Mouse (Mus musculus) CH12.LX (cell line): ENCODE results near the gene Smim6. TPM values are rescaled to one million over a fixed set of nuclear protein-coding genes. Genes with fewer than 3 reads are reported as not detected.

Experiments used
- DNase-seq: peaks from one replicate; pipeline ENCODE4 v3.0.0-alpha.2; 2013; ENCODE audit errors: extremely low read depth
- H3K27ac ChIP-seq: 2 replicates; pipeline ENCODE4 v1.5.1; 2012; ENCODE audit warnings: low read depth, mild to moderate bottlenecking, control low read depth, moderate library complexity; ENCODE audit not compliant: insufficient read depth
- H3K27me3 ChIP-seq: replicated peaks from 2 replicates; pipeline ENCODE3; 2012; ENCODE audit warnings: inconsistent platforms
- H3K36me3 ChIP-seq, 2 experiments: replicated peaks in 1 of 2; 2 replicates each; pipeline versions ENCODE3 to v1.6.1; 2012; ENCODE audit warnings: inconsistent platforms in 1 of 2, low read length in 1 of 2, mild to moderate bottlenecking in 1 of 2, mixed read lengths in 1 of 2, moderate library complexity in 1 of 2; ENCODE audit not compliant: control insufficient read depth in 1 of 2, insufficient read depth in 1 of 2
- H3K4me1 ChIP-seq, 2 experiments: 2 replicates each; pipeline ENCODE4 v1.6.1; 2012; ENCODE audit warnings: inconsistent platforms in 1 of 2, moderate library complexity in 1 of 2; ENCODE audit not compliant: insufficient read depth in 2 of 2, control insufficient read depth in 1 of 2
- H3K4me2 ChIP-seq: 2 replicates; pipeline ENCODE4 v1.6.1; 2012; ENCODE audit warnings: low read depth, mild to moderate bottlenecking, control low read depth; ENCODE audit not compliant: poor library complexity, insufficient read depth, severe bottlenecking
- H3K4me3 ChIP-seq, 3 experiments: fragments of 150-350 bp in 1 of 3; sonication (generic) in 1 of 3; replicated peaks in 1 of 3; 2 replicates each; pipeline versions ENCODE3 to v1.5.1; 2011 to 2012; ENCODE audit warnings: low read depth in 2 of 3, low read length in 2 of 3, mild to moderate bottlenecking in 2 of 3, moderate library complexity in 2 of 3, control low read depth in 1 of 3, improper control_type of control experiment in 1 of 3, inconsistent platforms in 1 of 3, mixed read lengths in 1 of 3; ENCODE audit not compliant: poor library complexity in 1 of 3
- H3K79me2 ChIP-seq: replicated peaks from 2 replicates; pipeline ENCODE4 v1.6.1; 2012; ENCODE audit warnings: mild to moderate bottlenecking, moderate library complexity; ENCODE audit not compliant: control insufficient read depth, poor library complexity, insufficient read depth, severe bottlenecking; ENCODE audit errors: extremely low read depth
- H3K9ac ChIP-seq: 2 replicates; pipeline ENCODE4 v1.6.1; 2012; ENCODE audit warnings: low read depth, mild to moderate bottlenecking, control low read depth, moderate library complexity; ENCODE audit not compliant: insufficient read depth
- H3K9me3 ChIP-seq: replicated peaks from 2 replicates; pipeline ENCODE3; 2012; ENCODE audit warnings: low read length, inconsistent platforms, mixed read lengths
- BHLHE40 ChIP-seq: IDR thresholded peaks from 2 replicates; pipeline ENCODE4 v1.6.1; 2011; ENCODE audit warnings: mild to moderate bottlenecking, low read depth, low read length, improper control_type of control experiment
- CHD1 ChIP-seq: IDR thresholded peaks from 2 replicates; pipeline ENCODE4 v1.6.1; 2012; ENCODE audit warnings: low read depth, low read length, improper control_type of control experiment, inconsistent platforms
- CHD2 ChIP-seq: IDR thresholded peaks from 2 replicates; pipeline ENCODE4 v1.6.1; 2011; ENCODE audit warnings: low read length, improper control_type of control experiment
- CTCF ChIP-seq, 2 experiments: IDR thresholded peaks in 1 of 2; conservative IDR thresholded peaks in 1 of 2; 2 replicates each; pipeline ENCODE4 v1.5.1; 2011 to 2012; ENCODE audit warnings: low read depth in 2 of 2, low read length in 2 of 2, improper control_type of control experiment in 1 of 2, inconsistent platforms in 1 of 2, mild to moderate bottlenecking in 1 of 2, moderate library complexity in 1 of 2
- E2F4 ChIP-seq: IDR thresholded peaks from 2 replicates; pipeline ENCODE4 v1.6.1; 2011; ENCODE audit warnings: low read depth, low read length, improper control_type of control experiment; ENCODE audit not compliant: insufficient replicate concordance
- ELF1 ChIP-seq: IDR thresholded peaks from 2 replicates; pipeline ENCODE4 v1.6.1; 2014; ENCODE audit warnings: low read depth, mild to moderate bottlenecking, inconsistent platforms, low read length, improper control_type of control experiment
- ETS1 ChIP-seq: conservative IDR thresholded peaks from 2 replicates; pipeline ENCODE4 v1.6.1; 2012; ENCODE audit warnings: low read depth, mild to moderate bottlenecking, inconsistent platforms, low read length, improper control_type of control experiment, moderate library complexity
- IRF4 ChIP-seq: IDR thresholded peaks from 2 replicates; pipeline ENCODE4 v1.6.1; 2014; ENCODE audit warnings: low read depth, mild to moderate bottlenecking, inconsistent platforms, low read length, improper control_type of control experiment
- JUN ChIP-seq: IDR thresholded peaks from 2 replicates; pipeline ENCODE4 v1.6.1; 2011; ENCODE audit warnings: low read depth, mild to moderate bottlenecking, low read length, improper control_type of control experiment, moderate library complexity; ENCODE audit not compliant: insufficient read depth
- JUND ChIP-seq: conservative IDR thresholded peaks from 2 replicates; pipeline ENCODE4 v1.6.1; 2011; ENCODE audit warnings: low read depth, low read length, improper control_type of control experiment
- KAT2A ChIP-seq: IDR thresholded peaks from 2 replicates; pipeline ENCODE4 v1.6.1; 2012; ENCODE audit warnings: low read length, improper control_type of control experiment, inconsistent platforms; ENCODE audit not compliant: insufficient replicate concordance
- MAFK ChIP-seq: IDR thresholded peaks from 2 replicates; pipeline ENCODE4 v1.6.1; 2011; ENCODE audit warnings: low read length, improper control_type of control experiment; ENCODE audit not compliant: insufficient replicate concordance
- MAX ChIP-seq: IDR thresholded peaks from 2 replicates; pipeline ENCODE4 v1.6.1; 2011; ENCODE audit warnings: low read length, improper control_type of control experiment
- MXI1 ChIP-seq: IDR thresholded peaks from 2 replicates; pipeline ENCODE4 v1.6.1; 2011; ENCODE audit warnings: mild to moderate bottlenecking, low read depth, low read length, improper control_type of control experiment
- MYC ChIP-seq: IDR thresholded peaks from 2 replicates; pipeline ENCODE4 v1.6.1; 2011; ENCODE audit warnings: low read depth, mild to moderate bottlenecking, improper control_type of control experiment, low read length
- NELFE ChIP-seq: IDR thresholded peaks from 2 replicates; pipeline ENCODE4 v1.6.1; 2011; ENCODE audit warnings: low read depth, low read length, improper control_type of control experiment
- NRF1 ChIP-seq: IDR thresholded peaks from 2 replicates; pipeline ENCODE4 v1.6.1; 2014; ENCODE audit warnings: low read depth, mild to moderate bottlenecking, inconsistent platforms, low read length, improper control_type of control experiment, moderate library complexity
- PAX5 ChIP-seq: IDR thresholded peaks from 2 replicates; pipeline ENCODE4 v1.6.1; 2012; ENCODE audit warnings: low read length, inconsistent platforms, mixed read lengths
- POLR2A ChIP-seq: IDR thresholded peaks from 2 replicates; pipeline ENCODE4 v1.6.1; 2011; ENCODE audit warnings: low read depth, mild to moderate bottlenecking, improper control_type of control experiment, low read length
- RCOR1 ChIP-seq: conservative IDR thresholded peaks from 2 replicates; pipeline ENCODE4 v1.6.1; 2012; ENCODE audit warnings: low read depth, mild to moderate bottlenecking, inconsistent platforms, low read length, improper control_type of control experiment
- SIN3A ChIP-seq: IDR thresholded peaks from 2 replicates; pipeline ENCODE4 v1.6.1; 2012; ENCODE audit warnings: low read length, improper control_type of control experiment, inconsistent platforms
- TBP ChIP-seq: conservative IDR thresholded peaks from 2 replicates; pipeline ENCODE4 v1.6.1; 2011; ENCODE audit warnings: low read depth, low read length, improper control_type of control experiment
- UBTF ChIP-seq: IDR thresholded peaks from 2 replicates; pipeline ENCODE4 v1.6.1; 2012; ENCODE audit warnings: low read depth, mild to moderate bottlenecking, inconsistent platforms, low read length, improper control_type of control experiment, moderate library complexity
- USF2 ChIP-seq: conservative IDR thresholded peaks from 2 replicates; pipeline ENCODE4 v1.6.1; 2011; ENCODE audit warnings: low read depth, low read length, improper control_type of control experiment
- ZKSCAN1 ChIP-seq: IDR thresholded peaks from 2 replicates; pipeline ENCODE4 v1.6.1; 2012; ENCODE audit warnings: low read depth, inconsistent platforms, low read length, improper control_type of control experiment, borderline replicate concordance
- ZMIZ1 ChIP-seq: IDR thresholded peaks from 2 replicates; pipeline ENCODE4 v1.6.1; 2012; ENCODE audit warnings: low read depth, mild to moderate bottlenecking, inconsistent platforms, low read length, improper control_type of control experiment
- ZNF384 ChIP-seq: IDR thresholded peaks from 2 replicates; pipeline ENCODE4 v1.6.1; 2012; ENCODE audit warnings: low read depth, low read length, improper control_type of control experiment, inconsistent platforms
- dilution Hi-C: fragments of 300-500 bp; cut with MboI; formaldehyde crosslinking; loops from 2 replicates; pipeline ENCODE4 v1.14.3; 2020; ENCODE audit warnings: low sequenced_read_pairs; ENCODE audit not compliant: extremely low pct_unique_long_range_greater_than_20kb, extremely low pct_ligation_motif_present
- in situ Hi-C: fragments of 300-500 bp; cut with MboI; formaldehyde crosslinking; loops from 3 replicates; pipeline ENCODE4 v1.14.3; 2019; ENCODE audit warnings: low sequenced_read_pairs, low pct_ligation_motif_present, low pct_unique_long_range_greater_than_20kb, mixed read lengths
- polyA plus RNA-seq: library from polyadenylated mRNA; unstranded; fragments of >175 nt; gene quantifications from 2 replicates; pipeline ENCODE4 v1.2.1, GENCODE M21; 2012; ENCODE audit warnings: low read depth; ENCODE audit not compliant: insufficient read length
- total RNA-seq, 2 experiments: library from RNA; depleted of rRNA; stranded (reverse); fragments of 300-350 nt in 1 of 2; fragments of >200 nt in 1 of 2; gene quantifications; 2 replicates each; pipeline ENCODE4 v1.2.3; 2012 to 2014

Gene Smim6
- total and polyA plus RNA-seq, 3 experiments: 0.21 to 0.56 TPM; not detected in 1

DNA sequence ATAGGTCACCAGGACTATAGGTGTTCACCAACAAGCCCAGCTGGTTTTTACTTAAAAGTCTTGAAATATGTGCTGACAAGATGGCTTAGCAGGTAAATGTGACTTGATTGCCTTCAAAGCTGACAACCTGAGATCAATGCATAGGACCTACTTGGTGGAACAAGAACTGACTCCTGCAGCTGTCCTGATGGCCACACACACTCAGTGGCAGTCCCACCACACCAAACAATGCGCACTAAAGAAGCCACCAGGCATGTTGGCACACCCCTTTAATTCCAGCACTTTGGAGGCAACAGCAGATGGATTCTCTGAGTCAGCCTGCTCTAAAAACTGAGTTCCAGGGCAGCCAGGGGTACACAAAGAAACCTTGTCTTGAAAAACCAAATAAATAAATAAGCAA is 10.2 kb downstream of the Smim6 start:
- Histone ChIP-seq H3K4me1 (peaks cover 0 to 34% of the 10 kb centered on the region in 2 experiments; a peak in 2 of 4 replicates), H3K9me3 (no peaks in the 10 kb centered on the region), H3K36me3 (peaks cover 48 to 73% of the 10 kb centered on the region in 2 experiments), H3K27ac (no peak overlapping the region), H3K9ac (no peak overlapping the region), H3K27me3 (no peaks in the 10 kb centered on the region), H3K4me3 (no peak overlapping the region), H3K4me2 (no peak overlapping the region), H3K79me2 (no peaks in the 10 kb centered on the region)
- no peak for DNase-seq
- in situ Hi-C loops: no loop called here
- dilution Hi-C loops: no loop called here
- TF ChIP-seq KAT2A (no peak), TBP (no peak), UBTF (no peak), USF2 (no peak), ELF1 (no peak), CHD2 (no peak), JUND (no peak), RCOR1 (no peak), ETS1 (no peak)

DNA sequence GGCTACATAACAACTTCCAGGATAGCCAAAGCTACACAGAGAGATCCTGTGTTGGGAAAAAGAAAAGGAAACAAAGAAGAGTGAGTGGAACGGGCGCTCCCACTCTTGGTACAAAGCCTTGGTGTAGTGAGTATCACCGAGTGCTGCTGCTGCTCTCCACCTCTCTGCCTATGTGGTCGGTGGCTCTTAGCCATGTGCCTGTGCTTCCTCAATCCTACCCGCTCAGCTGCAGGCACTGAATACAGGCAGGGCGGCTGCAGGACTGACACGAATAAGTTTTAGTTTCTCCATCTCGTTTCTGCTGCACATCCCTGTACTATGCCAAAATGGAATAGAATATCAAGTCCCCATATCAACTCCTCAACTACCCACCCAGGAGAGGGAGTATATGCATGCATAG is 17.2 kb downstream of the Smim6 start:
- dilution Hi-C loops (no loop called here), in situ Hi-C loops (no loop called here)
- peak overlapping the region; percentile 94 for H3K27ac ChIP-seq
- peaks cover 31 to 38% of the 10 kb centered on the region in 2 experiments for H3K36me3 ChIP-seq
- H3K4me3 ChIP-seq: peak overlapping the region in 2 of 3 experiments; percentile 2 to 25
- H3K4me2 ChIP-seq: peak overlapping the region; percentile 92
- peaks cover 18% of the 10 kb centered on the region for H3K79me2 ChIP-seq
- H3K27me3 ChIP-seq: no peaks in the 10 kb centered on the region
- no peaks in the 10 kb centered on the region for H3K9me3 ChIP-seq
- TF ChIP-seq PAX5: no peak
- no peak for TF ChIP-seq KAT2A
- TF ChIP-seq USF2: no peak
- no peak for TF ChIP-seq CTCF (conservative IDR thresholded peaks at IDR 0.05 in 1 of 2, IDR thresholded peaks at IDR 0.05 in 1 of 2; ENCODE audit: low read depth in 2 of 2, low read length in 2 of 2)
- 0 out of 2 replicates have a peak, but pooled peaks have one; percentile 8 for TF ChIP-seq IRF4
- TF ChIP-seq CHD2: no peak
- peak; percentile 2; the same call in 1 of the 2 replicates for TF ChIP-seq CHD1
- no peak for TF ChIP-seq JUND
- TF ChIP-seq MYC: peak; percentile 83
- no peak for TF ChIP-seq RCOR1
- no peak for TF ChIP-seq MAFK
- TF ChIP-seq NRF1: no peak
- TF ChIP-seq NELFE: no peak
- TF ChIP-seq JUN: no peak
- TF ChIP-seq MAX: peak; percentile 84
- no peak for TF ChIP-seq ZNF384
- TF ChIP-seq ZKSCAN1: no peak
- TF ChIP-seq ETS1: no peak
- TF ChIP-seq E2F4: no peak
- TF ChIP-seq BHLHE40: no peak
- TF ChIP-seq MXI1: no peak
- TF ChIP-seq ELF1: no peak
- no peak for TF ChIP-seq POLR2A
- no peak for TF ChIP-seq ZMIZ1
- TF ChIP-seq SIN3A: no peak
- peak; percentile 72 for DNase-seq
- peaks cover 27 to 72% of the 10 kb centered on the region in 2 experiments for H3K4me1 ChIP-seq
- peak overlapping the region; percentile 52 for H3K9ac ChIP-seq
